Mouse (Mus musculus) forebrain, embryonic 16.5 days (tissue): Measurements from ENCODE around the gene Tmcc3. TPM values are rescaled to one million over a fixed set of nuclear protein-coding genes. Genes with fewer than 3 reads are reported as not detected.

Experiments
- ATAC-seq: fragments of 200-750 bp; cut with Nextera tagmentation; 2 replicates; pipeline ENCODE4 v1.8.0; 2017; ENCODE audit warnings: mild to moderate bottlenecking, moderate library complexity
- H3K27ac ChIP-seq: fragments of 300-500 bp; sonication (generic); 2 replicates; pipeline ENCODE4 v1.5.1; 2014; ENCODE audit warnings: low read length, control low read depth
- H3K27me3 ChIP-seq: fragments of 300-500 bp; sonication (generic); replicated peaks from 2 replicates; pipeline ENCODE4 v1.6.1; 2014; ENCODE audit warnings: low read length; ENCODE audit not compliant: control insufficient read depth, insufficient read depth
- H3K36me3 ChIP-seq: fragments of 300-500 bp; sonication (generic); 2 replicates; pipeline ENCODE4 v1.6.1; 2014; ENCODE audit not compliant: control insufficient read depth, insufficient read depth
- H3K4me1 ChIP-seq: fragments of 300-500 bp; sonication (generic); replicated peaks from 2 replicates; pipeline ENCODE4 v1.6.1; 2014; ENCODE audit warnings: low read length; ENCODE audit not compliant: control insufficient read depth, insufficient read depth
- H3K4me2 ChIP-seq: fragments of 300-500 bp; sonication (generic); 2 replicates; pipeline ENCODE4 v1.6.1; 2014; ENCODE audit warnings: mild to moderate bottlenecking, low read length, control low read depth
- H3K4me3 ChIP-seq: fragments of 300-500 bp; sonication (generic); replicated peaks from 2 replicates; pipeline ENCODE4 v1.5.1; 2014; ENCODE audit warnings: mild to moderate bottlenecking, low read length, control low read depth
- H3K9ac ChIP-seq: fragments of 300-500 bp; sonication (generic); replicated peaks from 2 replicates; pipeline ENCODE4 v1.6.1; 2014; ENCODE audit warnings: low read depth, low read length, control low read depth
- H3K9me3 ChIP-seq: fragments of 300-500 bp; sonication (generic); 2 replicates; pipeline ENCODE4 v1.6.1; 2016; ENCODE audit warnings: low read length; ENCODE audit not compliant: control insufficient read depth
- WGBS: fragments of 180-500 bp; shearing (Covaris S2); extraction: QIAGEN DNeasy Blood & Tissue Kit; methylation state at CpG from one replicate; pipeline ENCODE4 v1.1.7; 2014; 5-methylcytosine and 5-hydroxymethylcytosine counted together
- polyA plus RNA-seq: library from polyadenylated mRNA; unstranded; fragments of >200 nt; fragmentation: Nextera tagmentation; extraction: Ambion mirVana; gene quantifications from 2 replicates; pipeline ENCODE4 v1.2.1, GENCODE M21; 2015

The Tmcc3 gene
- polyA plus RNA-seq, 1 experiment from 2014 or later = 6.8 TPM

DNA sequence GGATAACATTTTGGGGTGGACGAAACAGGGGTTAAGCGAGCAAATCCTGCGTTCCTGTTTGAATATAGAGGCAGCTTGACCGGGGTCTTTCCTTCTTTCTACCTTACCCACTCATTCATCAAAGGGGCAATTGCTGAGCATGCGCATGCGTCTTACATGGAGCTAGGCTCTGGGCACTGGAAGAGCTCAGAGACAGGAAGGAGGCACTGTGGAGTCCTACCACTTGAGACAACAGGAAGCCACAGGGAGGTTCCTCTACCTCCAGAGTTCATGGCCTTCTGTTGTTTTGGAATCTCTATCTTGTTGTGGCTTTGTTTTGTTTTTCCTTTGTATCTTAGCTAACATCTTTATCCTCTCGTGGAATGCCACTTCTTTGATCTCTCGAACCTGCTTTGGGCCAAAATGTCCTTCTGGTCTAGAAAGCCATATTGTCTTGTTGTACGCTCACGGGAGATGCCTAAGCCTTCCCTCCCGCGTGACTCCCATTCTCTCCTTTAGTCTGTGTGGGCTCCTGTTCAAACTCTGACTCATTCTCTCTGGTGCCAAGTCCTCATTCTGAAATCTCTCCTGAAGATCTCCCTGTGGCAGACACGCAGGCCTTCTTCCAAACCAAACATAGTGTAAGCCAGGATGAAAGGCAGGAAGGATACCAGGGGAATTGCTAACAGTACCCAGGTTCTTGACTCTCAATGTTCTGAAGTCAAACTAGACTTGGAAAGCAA, 168.8 kb downstream of the Tmcc3 start:
- no peak overlapping the region for H3K27ac ChIP-seq
- 73% methylated on average over 13 of the region's 13 CpGs for WGBS
- H3K9ac ChIP-seq = no peak overlapping the region

DNA sequence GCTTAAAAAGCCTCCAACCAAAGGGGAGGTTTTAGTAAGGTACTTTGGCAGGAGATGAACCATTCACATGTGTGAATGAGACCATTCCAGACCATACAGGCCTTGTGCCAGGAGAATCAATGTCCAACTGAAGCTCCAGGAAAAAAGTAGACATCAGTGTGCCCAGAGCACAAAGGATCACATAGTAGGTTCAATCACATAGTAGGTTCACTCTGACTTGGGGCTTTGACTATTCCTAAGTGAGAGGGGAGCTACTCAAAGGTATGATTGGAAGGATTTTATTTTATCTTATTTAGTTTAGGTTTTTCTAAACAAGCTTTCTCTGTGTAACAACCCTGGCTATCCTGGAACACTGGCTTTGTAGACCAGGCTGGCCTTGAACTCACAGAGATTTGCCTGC, 169.9 kb downstream of the Tmcc3 start:
- no peak overlapping the region for H3K9ac ChIP-seq

More for the DNA sequence above, 168.8 kb downstream of the Tmcc3 start:
- peaks cover 3% of the 10 kb centered on the region; the same call in 1 of the 2 replicates for H3K9me3 ChIP-seq
- ATAC-seq = no peak
- no peaks in the 10 kb centered on the region for H3K36me3 ChIP-seq
- H3K4me1 ChIP-seq = no peaks in the 10 kb centered on the region
- H3K27me3 ChIP-seq = no peaks in the 10 kb centered on the region
- H3K4me3 ChIP-seq = no peak overlapping the region
- H3K4me2 ChIP-seq = no peak overlapping the region

DNA sequence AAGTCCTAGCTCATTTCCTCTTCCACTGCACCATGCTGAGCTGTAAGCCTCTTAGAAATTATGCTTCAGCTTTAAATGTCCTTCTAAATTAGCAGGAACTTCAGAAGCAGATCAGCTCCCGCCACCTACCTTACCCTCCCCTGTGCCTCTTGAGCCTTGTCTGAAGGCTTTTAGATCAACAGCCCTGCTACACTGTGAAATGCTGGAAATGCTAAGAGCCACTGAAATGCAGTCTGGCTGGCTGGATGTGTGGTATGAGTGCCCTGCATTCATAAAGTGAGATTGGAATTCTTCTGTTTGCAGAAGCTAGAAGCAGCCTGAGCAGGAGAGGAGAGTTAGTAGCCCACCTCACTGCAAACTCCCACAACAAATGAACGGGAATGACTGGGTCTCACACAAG, 174.4 kb downstream of the Tmcc3 start:
- no peak overlapping the region for H3K27ac ChIP-seq
- WGBS = 81% methylated on average over 2 of the region's 2 CpGs
- H3K4me2 ChIP-seq = no peak overlapping the region
- H3K4me3 ChIP-seq = no peak overlapping the region
- no peaks in the 10 kb centered on the region for H3K4me1 ChIP-seq
- H3K27me3 ChIP-seq = no peaks in the 10 kb centered on the region
- no peaks in the 10 kb centered on the region for H3K36me3 ChIP-seq
- no peak overlapping the region for H3K9ac ChIP-seq
- no peak for ATAC-seq
- H3K9me3 ChIP-seq = peaks cover 3% of the 10 kb centered on the region; the same call in 1 of the 2 replicates

More for the DNA sequence above, 169.9 kb downstream of the Tmcc3 start:
- Histone ChIP-seq H3K4me3 (no peak overlapping the region), H3K9me3 (peaks cover 3% of the 10 kb centered on the region; the same call in 1 of the 2 replicates), H3K4me1 (no peaks in the 10 kb centered on the region), H3K4me2 (no peak overlapping the region), H3K27me3 (no peaks in the 10 kb centered on the region), H3K36me3 (no peaks in the 10 kb centered on the region), H3K27ac (no peak overlapping the region)
- no peak for ATAC-seq

DNA sequence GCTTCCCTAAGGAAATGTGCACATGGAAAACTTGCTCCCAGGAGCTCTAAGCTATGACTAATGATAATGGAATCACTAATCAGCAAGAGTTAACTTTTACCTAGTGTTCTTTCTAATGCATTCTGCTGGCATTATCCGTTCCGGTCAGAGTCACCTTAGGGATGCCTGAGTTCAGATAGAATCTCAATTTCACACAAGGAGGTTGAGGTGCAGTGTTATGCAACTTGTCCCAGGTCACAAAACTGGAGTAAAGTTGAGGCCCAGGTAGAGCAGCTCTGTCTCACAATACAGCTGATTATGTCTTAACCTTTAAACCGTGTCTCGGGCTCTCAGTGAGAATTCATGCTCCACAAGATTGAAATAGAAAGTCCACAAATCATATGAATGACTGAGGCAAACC, 177.8 kb downstream of the Tmcc3 start:
- Histone ChIP-seq H3K27me3 (no peaks in the 10 kb centered on the region), H3K27ac (no peak overlapping the region), H3K4me2 (no peak overlapping the region), H3K36me3 (no peaks in the 10 kb centered on the region), H3K9ac (no peak overlapping the region), H3K4me1 (peaks cover 4% of the 10 kb centered on the region), H3K9me3 (no peaks in the 10 kb centered on the region), H3K4me3 (no peak overlapping the region)
- ATAC-seq = no peak
- WGBS = 89% methylated on average over 4 of the region's 4 CpGs

DNA sequence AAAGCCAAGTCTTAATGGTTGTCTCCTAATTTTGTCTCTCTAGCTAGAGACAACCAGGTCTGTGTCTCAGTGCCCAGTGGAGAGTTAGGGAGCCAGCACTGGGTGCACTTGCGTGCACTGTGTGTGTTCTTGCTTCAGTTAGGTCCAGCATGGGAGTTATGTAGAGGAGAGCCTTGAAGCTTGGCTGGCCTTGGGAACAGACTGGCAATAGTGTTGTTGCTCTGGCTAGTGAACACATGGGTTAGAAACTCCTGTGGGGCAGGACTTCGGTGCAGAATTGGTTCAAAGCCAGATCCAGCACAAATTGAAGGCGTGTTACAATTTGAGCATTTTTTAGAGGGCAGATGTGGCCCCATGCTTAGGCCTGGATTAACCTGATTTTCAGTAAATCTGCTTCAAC, 179.3 kb downstream of the Tmcc3 start:
- H3K27me3 ChIP-seq = no peaks in the 10 kb centered on the region
- H3K36me3 ChIP-seq = no peaks in the 10 kb centered on the region
- no peak overlapping the region for H3K4me2 ChIP-seq
- H3K27ac ChIP-seq = no peak overlapping the region
- H3K4me3 ChIP-seq = no peak overlapping the region
- WGBS = 81% methylated on average over 3 of the region's 3 CpGs
- no peak overlapping the region for H3K9ac ChIP-seq
- no peak for ATAC-seq
- peaks cover 11% of the 10 kb centered on the region for H3K4me1 ChIP-seq
- H3K9me3 ChIP-seq = no peaks in the 10 kb centered on the region

DNA sequence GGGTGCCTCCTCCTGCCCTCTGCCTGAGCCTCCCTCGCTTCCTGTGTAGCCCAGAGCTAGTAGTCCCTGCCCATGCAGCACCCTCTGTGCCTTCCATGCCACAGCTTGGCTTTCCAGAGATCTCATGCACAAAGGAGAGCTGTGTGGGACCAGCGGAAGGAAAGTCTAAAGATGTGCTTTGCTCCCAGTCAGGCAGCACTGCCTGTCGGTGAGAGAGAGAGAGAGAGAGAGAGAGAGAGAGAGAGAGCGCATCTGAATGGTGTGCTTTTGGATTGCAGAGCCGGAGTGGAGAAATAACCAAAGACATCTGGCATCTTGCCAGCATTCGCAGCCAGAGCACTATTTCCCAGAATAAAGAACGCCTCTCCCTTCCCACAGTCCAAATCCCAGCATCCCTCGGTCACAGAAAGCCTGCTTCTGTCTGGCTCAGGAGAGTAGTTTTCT, 182.7 kb downstream of the Tmcc3 start:
- H3K9ac ChIP-seq = no peak overlapping the region; the same call in 1 of the 2 replicates
- no peaks in the 10 kb centered on the region for H3K27me3 ChIP-seq
- H3K36me3 ChIP-seq = no peaks in the 10 kb centered on the region
- ATAC-seq = peak; percentile 87
- no peaks in the 10 kb centered on the region for H3K9me3 ChIP-seq
- H3K4me2 ChIP-seq = peak overlapping the region; percentile 36
- H3K27ac ChIP-seq = peak overlapping the region; percentile 33
- no peak overlapping the region; the same call in 1 of the 2 replicates for H3K4me3 ChIP-seq
- WGBS = 4% methylated on average over 8 of the region's 8 CpGs
- H3K4me1 ChIP-seq = peaks cover 24% of the 10 kb centered on the region

DNA sequence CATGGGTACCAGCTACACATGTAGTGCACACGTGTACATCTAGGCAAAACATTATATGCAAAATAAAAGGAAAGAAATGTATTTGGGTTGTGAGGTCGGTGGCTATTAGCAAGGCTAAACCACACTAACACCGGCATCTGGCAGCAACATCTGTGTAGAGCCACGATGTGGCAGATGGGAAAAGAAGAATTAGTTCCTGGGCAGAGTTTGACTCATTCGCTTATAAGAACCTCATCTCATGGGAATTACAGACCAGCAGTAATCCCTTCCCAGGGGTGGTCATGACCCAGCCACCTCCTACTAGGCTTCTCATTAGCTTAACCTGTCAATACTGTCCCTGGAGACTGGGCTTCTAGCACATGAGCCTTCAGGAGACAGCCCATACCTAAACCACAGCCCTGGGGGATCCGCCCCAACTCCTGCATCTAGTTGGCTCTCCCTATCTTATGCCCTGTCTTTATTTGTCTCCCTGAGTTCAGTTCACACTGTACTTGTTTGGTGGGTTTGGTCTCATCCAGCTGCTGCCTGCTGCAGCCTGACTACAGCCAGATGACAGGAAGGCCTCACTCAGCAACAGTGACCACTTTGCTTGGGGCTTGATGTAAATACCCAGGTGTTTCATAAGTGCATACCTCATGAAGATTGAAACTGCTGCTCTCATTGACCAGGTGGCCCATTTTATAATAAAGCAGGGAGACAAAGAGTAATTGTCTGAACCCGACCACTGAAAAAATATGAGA, 183.9 kb downstream of the Tmcc3 start:
- H3K9me3 ChIP-seq = no peaks in the 10 kb centered on the region
- H3K4me2 ChIP-seq = no peak overlapping the region
- no peaks in the 10 kb centered on the region for H3K27me3 ChIP-seq
- ATAC-seq = no peak
- no peak overlapping the region for H3K4me3 ChIP-seq
- 84% methylated on average over 7 of the region's 7 CpGs for WGBS
- H3K4me1 ChIP-seq = peaks cover 30% of the 10 kb centered on the region
- no peak overlapping the region; the same call in 1 of the 2 replicates for H3K27ac ChIP-seq
- no peaks in the 10 kb centered on the region for H3K36me3 ChIP-seq
- H3K9ac ChIP-seq = no peak overlapping the region

DNA sequence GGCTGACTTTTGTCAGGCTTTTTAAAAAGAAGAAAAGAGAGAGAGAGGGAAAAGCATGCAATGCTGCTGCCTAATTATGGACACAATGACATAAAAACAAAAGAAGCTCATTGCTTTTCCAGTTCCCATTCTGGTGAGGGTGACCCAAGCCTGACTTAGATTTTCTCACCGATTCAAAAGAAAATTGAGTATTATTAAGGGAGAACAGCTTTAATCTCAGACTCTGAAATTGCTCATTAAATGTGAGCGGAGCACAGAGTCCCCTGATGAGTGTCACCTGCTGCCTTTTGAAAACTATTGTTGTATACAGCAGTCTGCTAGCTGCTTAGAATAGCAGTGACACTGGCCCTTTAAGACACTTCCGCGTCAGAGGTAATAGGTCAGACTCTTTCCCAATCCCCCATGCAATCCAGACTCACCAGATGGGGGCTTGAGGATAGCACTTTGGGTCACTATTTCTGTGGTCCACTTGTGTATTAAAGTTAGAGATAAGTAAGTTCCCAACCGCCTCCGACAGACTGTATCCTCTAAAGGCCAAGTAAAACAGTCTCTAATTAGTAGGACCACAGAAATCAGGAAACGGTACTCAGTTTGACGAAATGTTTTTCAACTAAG, 185.2 kb downstream of the Tmcc3 start:
- H3K9ac ChIP-seq = no peak overlapping the region
- H3K4me1 ChIP-seq = peaks cover 30% of the 10 kb centered on the region
- no peaks in the 10 kb centered on the region for H3K36me3 ChIP-seq
- no peak overlapping the region for H3K4me3 ChIP-seq
- no peaks in the 10 kb centered on the region for H3K9me3 ChIP-seq
- 22% methylated on average over 8 of the region's 8 CpGs for WGBS
- H3K4me2 ChIP-seq = no peak overlapping the region
- ATAC-seq = no peak
- H3K27ac ChIP-seq = no peak overlapping the region
- H3K27me3 ChIP-seq = no peaks in the 10 kb centered on the region

DNA sequence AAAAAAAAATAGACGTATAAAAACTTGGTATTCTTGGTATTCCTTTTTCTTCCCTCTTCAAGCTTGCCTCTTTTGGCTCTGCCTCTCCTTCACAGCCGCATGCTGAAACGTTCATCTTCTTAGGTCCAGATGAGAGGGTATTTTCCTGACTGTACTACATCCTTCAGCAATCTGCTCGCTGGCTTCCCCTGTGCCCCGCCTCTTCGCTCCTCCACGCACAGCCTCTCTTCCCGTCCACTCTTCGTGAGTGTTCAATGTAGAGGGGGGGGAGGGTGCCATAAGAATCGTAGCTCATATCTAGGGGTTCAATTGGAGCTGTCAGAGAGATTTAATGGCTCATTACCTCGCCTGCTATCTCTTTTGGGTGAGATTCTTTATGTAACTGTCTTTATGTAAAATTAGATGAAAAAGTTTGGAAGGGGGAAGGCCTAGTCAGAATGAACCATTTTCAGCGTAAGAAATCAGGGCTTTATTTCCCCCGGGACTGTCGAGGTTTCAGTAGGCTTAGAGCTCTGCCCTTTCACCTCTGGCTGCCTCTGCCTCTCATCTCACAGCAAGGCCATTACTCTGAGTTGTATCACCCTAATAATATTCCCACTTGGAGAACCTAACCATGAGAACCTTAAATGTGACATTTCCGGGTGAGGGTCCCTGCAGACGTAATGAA, 188.6 kb downstream of the Tmcc3 start:
- no peak overlapping the region for H3K4me3 ChIP-seq
- no peaks in the 10 kb centered on the region for H3K27me3 ChIP-seq
- no peaks in the 10 kb centered on the region for H3K9me3 ChIP-seq
- H3K4me2 ChIP-seq = no peak overlapping the region
- H3K27ac ChIP-seq = no peak overlapping the region
- 36% methylated on average over 16 of the region's 16 CpGs for WGBS
- 0 out of 2 replicates have a peak, but pooled peaks have one; percentile 41 for ATAC-seq
- H3K9ac ChIP-seq = no peak overlapping the region
- H3K36me3 ChIP-seq = no peaks in the 10 kb centered on the region
- H3K4me1 ChIP-seq = peaks cover 20% of the 10 kb centered on the region
